Mouse (Mus musculus) forebrain, embryonic 11.5 days (tissue): ENCODE measurements around the gene Fam13a. TPM values are rescaled to one million over a fixed set of nuclear protein-coding genes. Genes with fewer than 3 reads are reported as not detected.

Source experiments
- ATAC-seq: fragments of 200-750 bp; cut with Nextera tagmentation; replicated peaks from 2 replicates; pipeline ENCODE4 v1.8.0; 2017; ENCODE audit warnings: moderate TSS enrichment; ENCODE audit not compliant: low FRiP score
- DNase-seq: peaks from one replicate; pipeline ENCODE4 v3.0.0-alpha.2; 2017; ENCODE audit warnings: low spot score
- H3K27ac ChIP-seq: fragments of 300-500 bp; sonication (generic); 2 replicates; pipeline ENCODE4 v1.5.1; 2014; ENCODE audit warnings: low read depth, low read length
- H3K27me3 ChIP-seq: fragments of 300-500 bp; sonication (generic); 2 replicates; pipeline ENCODE4 v1.6.1; 2014; ENCODE audit warnings: mild to moderate bottlenecking, low read length, mixed read lengths; ENCODE audit not compliant: control insufficient read depth, insufficient read depth
- H3K36me3 ChIP-seq: fragments of 300-500 bp; sonication (generic); 2 replicates; pipeline ENCODE4 v1.6.1; 2014; ENCODE audit warnings: mild to moderate bottlenecking, low read length, moderate library complexity, mixed read lengths; ENCODE audit not compliant: control insufficient read depth, insufficient read depth
- H3K4me1 ChIP-seq: fragments of 300-500 bp; sonication (generic); replicated peaks from 2 replicates; pipeline ENCODE4 v1.6.1; 2014; ENCODE audit warnings: low read length, mixed read lengths; ENCODE audit not compliant: control insufficient read depth, insufficient read depth
- H3K4me2 ChIP-seq: fragments of 300-500 bp; sonication (generic); 2 replicates; pipeline ENCODE4 v1.6.1; 2014; ENCODE audit warnings: low read depth, mild to moderate bottlenecking, low read length, moderate library complexity, mixed read lengths; ENCODE audit not compliant: severe bottlenecking
- H3K4me3 ChIP-seq: fragments of 300-500 bp; sonication (generic); 2 replicates; pipeline ENCODE4 v1.5.1; 2014; ENCODE audit warnings: low read depth, low read length
- H3K9ac ChIP-seq: fragments of 300-500 bp; sonication (generic); 2 replicates; pipeline ENCODE4 v1.6.1; 2014; ENCODE audit warnings: low read length
- H3K9me3 ChIP-seq: fragments of 300-500 bp; sonication (generic); 2 replicates; pipeline ENCODE4 v1.6.1; 2016; ENCODE audit warnings: low read length, mixed read lengths; ENCODE audit not compliant: control insufficient read depth
- WGBS: fragments of 180-500 bp; shearing (Covaris S2); extraction: QIAGEN DNeasy Blood & Tissue Kit; methylation state at CpG from one replicate; pipeline ENCODE4 v1.1.7; 2014; 5-methylcytosine and 5-hydroxymethylcytosine counted together
- polyA plus RNA-seq: library from polyadenylated mRNA; unstranded; fragments of >200 nt; fragmentation: Nextera tagmentation; extraction: Ambion mirVana; gene quantifications from 2 replicates; pipeline ENCODE4 v1.2.1, GENCODE M21; 2014

Fam13a gene
- polyA plus RNA-seq, 1 experiment from 2014 or later, result 3.7 TPM

- 83% methylated on average over 5 of the region's 5 CpGs for whole genome bisulfite sequencing
- Histone ChIP-seq H3K4me2 (no peak overlapping the region), H3K9ac (no peak overlapping the region), H3K4me1 (0 out of 2 replicates have a peak, but pooled peaks cover 2% of the 10 kb centered on the region), H3K4me3 (no peak overlapping the region), H3K27me3 (no peaks in the 10 kb centered on the region), H3K36me3 (no peaks in the 10 kb centered on the region), H3K27ac (no peak overlapping the region), H3K9me3 (no peaks in the 10 kb centered on the region)
- DNase-seq (no peak), ATAC-seq (no peak)
These were observed 61.7 kb downstream of the Fam13a start for GRCm38 (mm10) chr6:58962691-58963090.

- Histone ChIP-seq H3K9me3 (no peaks in the 10 kb centered on the region), H3K36me3 (no peaks in the 10 kb centered on the region), H3K9ac (no peak overlapping the region), H3K4me2 (no peak overlapping the region), H3K4me1 (0 out of 2 replicates have a peak, but pooled peaks cover 2% of the 10 kb centered on the region), H3K27ac (no peak overlapping the region), H3K4me3 (no peak overlapping the region), H3K27me3 (no peaks in the 10 kb centered on the region)
- DNase-seq, result no peak
- ATAC-seq, result no peak
- WGBS, result 92% methylated on average over 2 of the region's 2 CpGs
These were observed 63.8 kb downstream of the Fam13a start for GRCm38 (mm10) chr6:58960523-58960922.

DNA sequence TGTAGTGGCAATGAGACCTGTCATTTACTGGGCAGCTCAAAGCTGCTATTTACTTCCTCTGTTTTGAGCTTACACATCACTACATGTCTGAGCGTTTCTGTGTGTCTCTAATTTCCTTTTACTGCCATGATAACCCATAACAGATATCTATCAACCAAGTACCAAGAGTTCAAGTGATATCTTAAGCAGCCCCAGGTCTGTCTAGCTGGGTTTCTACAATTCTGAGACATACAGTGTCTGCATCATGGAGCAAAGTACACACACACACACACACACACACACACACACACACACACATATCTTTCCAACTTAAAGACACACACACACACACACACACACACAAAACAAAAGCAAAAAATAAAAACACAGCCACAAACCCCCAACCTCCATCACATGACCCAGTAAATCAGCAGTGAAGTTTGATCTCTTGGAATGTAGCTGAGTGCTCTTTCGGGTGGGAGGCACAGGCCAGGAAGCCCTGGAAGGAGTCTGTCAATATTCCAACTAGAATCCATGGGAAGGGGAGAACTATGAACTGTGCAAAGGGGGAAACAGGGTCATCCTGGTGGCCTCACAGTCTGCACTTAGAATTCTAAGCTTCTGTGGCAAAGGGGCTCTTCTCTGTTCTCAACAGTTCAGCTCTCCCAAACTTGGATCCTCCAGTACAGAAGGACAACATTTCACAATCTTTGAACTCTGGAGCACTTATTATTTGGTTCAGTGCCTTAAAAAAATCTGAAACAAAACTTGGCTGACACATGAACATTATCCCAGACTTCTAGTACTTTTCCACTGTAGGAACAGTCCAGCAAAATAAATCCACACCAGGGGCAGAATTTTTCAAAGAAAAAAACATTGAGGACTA, 73.0 kb downstream of the Fam13a start:
- no peaks in the 10 kb centered on the region for H3K36me3 ChIP-seq
- no peaks in the 10 kb centered on the region for H3K4me1 ChIP-seq
- no peak overlapping the region for H3K27ac ChIP-seq
- no peaks in the 10 kb centered on the region for H3K27me3 ChIP-seq
- DNase-seq (no peak), ATAC-seq (no peak)
- H3K9me3 ChIP-seq, result no peaks in the 10 kb centered on the region
- H3K4me2 ChIP-seq, result no peak overlapping the region
- no peak overlapping the region for H3K9ac ChIP-seq
- WGBS, result 73% methylated on average over 2 of the region's 2 CpGs
- no peak overlapping the region for H3K4me3 ChIP-seq

GRCm38 (mm10) chr6:58950410-58950809, 73.9 kb downstream of the Fam13a start:
- Histone ChIP-seq H3K9me3 (no peaks in the 10 kb centered on the region), H3K9ac (no peak overlapping the region), H3K4me1 (no peaks in the 10 kb centered on the region), H3K27ac (no peak overlapping the region), H3K4me2 (no peak overlapping the region), H3K36me3 (no peaks in the 10 kb centered on the region), H3K27me3 (no peaks in the 10 kb centered on the region), H3K4me3 (no peak overlapping the region)
- WGBS, result 96% methylated on average over 1 of the region's 1 CpGs
- ATAC-seq (no peak), DNase-seq (no peak)

DNA sequence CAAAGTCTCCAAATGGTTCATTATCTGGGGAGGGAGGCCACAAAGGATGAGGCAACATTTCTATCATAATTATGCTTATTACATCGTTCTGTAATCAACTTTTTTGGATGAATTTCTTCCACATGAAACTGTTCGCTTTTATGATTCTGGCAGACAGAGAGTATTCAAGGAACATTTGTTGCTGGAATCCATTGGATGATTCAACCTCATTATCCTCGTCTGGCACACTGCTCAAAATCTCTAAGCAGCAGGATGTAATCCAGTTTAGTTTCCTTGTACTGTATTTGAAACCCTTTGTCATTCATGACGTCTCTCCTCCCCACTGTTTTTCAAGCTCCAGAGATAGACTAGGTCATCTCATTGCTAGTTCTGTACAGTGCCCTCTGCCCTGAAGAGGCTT, 77.5 kb downstream of the Fam13a start:
- H3K27ac ChIP-seq, result no peak overlapping the region
- ATAC-seq (no peak), DNase-seq (no peak)
- no peak overlapping the region for H3K9ac ChIP-seq
- no peaks in the 10 kb centered on the region for H3K27me3 ChIP-seq
- H3K9me3 ChIP-seq, result no peaks in the 10 kb centered on the region
- H3K4me3 ChIP-seq, result no peak overlapping the region
- no peaks in the 10 kb centered on the region for H3K36me3 ChIP-seq
- 85% methylated on average over 4 of the region's 4 CpGs for WGBS
- no peaks in the 10 kb centered on the region for H3K4me1 ChIP-seq
- H3K4me2 ChIP-seq, result no peak overlapping the region

DNA sequence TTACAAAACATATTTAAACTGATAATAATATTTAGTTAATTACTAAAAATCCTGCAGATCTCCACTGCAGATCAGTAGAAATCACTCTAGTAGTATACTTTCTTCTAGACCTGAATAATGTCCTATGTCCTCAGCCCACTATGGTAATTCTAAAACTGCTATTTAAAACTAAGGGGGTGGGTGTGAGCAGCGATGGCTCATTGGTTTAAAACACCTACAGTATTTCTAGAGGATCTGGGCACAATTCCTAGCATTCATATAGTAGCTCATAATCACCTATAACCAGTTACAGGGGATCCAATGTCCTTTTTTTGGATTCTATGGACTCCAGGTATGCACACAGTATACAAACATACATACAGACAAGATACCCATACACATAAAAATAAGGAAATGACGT, 78.1 kb downstream of the Fam13a start:
- H3K36me3 ChIP-seq, result no peaks in the 10 kb centered on the region
- WGBS, result 78% methylated on average over 2 of the region's 2 CpGs
- no peaks in the 10 kb centered on the region for H3K4me1 ChIP-seq
- ATAC-seq (no peak), DNase-seq (no peak)
- H3K9ac ChIP-seq, result no peak overlapping the region
- H3K9me3 ChIP-seq, result no peaks in the 10 kb centered on the region
- H3K4me2 ChIP-seq, result no peak overlapping the region
- H3K27me3 ChIP-seq, result no peaks in the 10 kb centered on the region
- no peak overlapping the region for H3K4me3 ChIP-seq
- H3K27ac ChIP-seq, result no peak overlapping the region

- ATAC-seq (no peak), DNase-seq (no peak)
- no peak overlapping the region for H3K4me3 ChIP-seq
- no peak overlapping the region for H3K27ac ChIP-seq
- H3K4me1 ChIP-seq, result no peaks in the 10 kb centered on the region
- no peak overlapping the region for H3K4me2 ChIP-seq
- H3K9ac ChIP-seq, result no peak overlapping the region
- no peaks in the 10 kb centered on the region for H3K9me3 ChIP-seq
- 88% methylated on average over 3 of the region's 3 CpGs for WGBS
- no peaks in the 10 kb centered on the region for H3K27me3 ChIP-seq
- no peaks in the 10 kb centered on the region for H3K36me3 ChIP-seq
These were observed 80.4 kb downstream of the Fam13a start for GRCm38 (mm10) chr6:58943958-58944357.

GRCm38 (mm10) chr6:58942276-58942675, 82.1 kb downstream of the Fam13a start:
- 83% methylated on average over 2 of the region's 2 CpGs for WGBS
- Histone ChIP-seq H3K27me3 (no peaks in the 10 kb centered on the region), H3K9ac (no peak overlapping the region), H3K36me3 (no peaks in the 10 kb centered on the region), H3K9me3 (no peaks in the 10 kb centered on the region), H3K4me1 (no peaks in the 10 kb centered on the region), H3K27ac (no peak overlapping the region), H3K4me3 (no peak overlapping the region), H3K4me2 (no peak overlapping the region)
- DNase-seq, result no peak
- no peak for ATAC-seq

GRCm38 (mm10) chr6:58937726-58938125, 86.6 kb downstream of the Fam13a start:
- Histone ChIP-seq H3K9ac (no peak overlapping the region), H3K9me3 (no peaks in the 10 kb centered on the region), H3K4me2 (no peak overlapping the region)

More at GRCm38 (mm10) chr6:58937726-58938125, 86.6 kb downstream of the Fam13a start:
- Histone ChIP-seq H3K4me3 (no peak overlapping the region), H3K27me3 (no peaks in the 10 kb centered on the region), H3K4me1 (no peaks in the 10 kb centered on the region), H3K27ac (no peak overlapping the region), H3K36me3 (no peaks in the 10 kb centered on the region)
- DNase-seq (no peak), ATAC-seq (no peak)
